Mouse (Mus musculus) small intestine, adult 2 months (tissue): ENCODE measurements at regions not wholly inside any gene's neighbourhood (a gene's known extent, or its start where the extent isn't known, plus 50 kb on each side); places are given as distances from the start of the nearest gene placed in this dataset.

Experiments used
- H3K27ac ChIP-seq: fragments of 200-500 bp; 2 replicates; pipeline ENCODE4 v1.5.1; 2012; ENCODE audit warnings: low read depth, low read length, control low read depth, inconsistent platforms; ENCODE audit not compliant: insufficient read depth
- H3K27me3 ChIP-seq: fragments of 200-500 bp; 2 replicates; pipeline ENCODE4 v1.6.1; 2012; ENCODE audit warnings: mild to moderate bottlenecking, moderate library complexity, low read length, inconsistent platforms; ENCODE audit not compliant: control insufficient read depth, insufficient read depth
- H3K36me3 ChIP-seq: fragments of 200-500 bp; 2 replicates; pipeline ENCODE4 v1.6.1; 2012; ENCODE audit warnings: mild to moderate bottlenecking, low read length, control low read depth, inconsistent platforms; ENCODE audit not compliant: control insufficient read depth, insufficient read depth
- H3K4me1 ChIP-seq: fragments of 200-500 bp; 2 replicates; pipeline ENCODE4 v1.6.1; 2012; ENCODE audit warnings: low read length, inconsistent platforms, mixed read lengths; ENCODE audit not compliant: control insufficient read depth, insufficient read depth, insufficient read length
- H3K4me3 ChIP-seq: fragments of 200-500 bp; 2 replicates; pipeline ENCODE4 v1.5.1; 2012; ENCODE audit warnings: low read depth, mild to moderate bottlenecking, control low read depth, inconsistent platforms, low read length, moderate library complexity
- CTCF ChIP-seq: fragments of 200-500 bp; IDR thresholded peaks from 2 replicates; pipeline ENCODE4 v1.5.1; 2012; ENCODE audit warnings: low read depth, mild to moderate bottlenecking, control low read depth, inconsistent platforms, low read length, moderate library complexity, mixed read lengths; ENCODE audit not compliant: insufficient replicate concordance, insufficient read length; ENCODE audit errors: extremely low read depth
- POLR2A ChIP-seq: fragments of 200-500 bp; IDR thresholded peaks from 2 replicates; pipeline ENCODE4 v1.6.1; 2012; ENCODE audit warnings: low read depth, mild to moderate bottlenecking, control low read depth, inconsistent platforms, low read length, moderate library complexity
- WGBS: fragments of 180-500 bp; shearing (Covaris S2); methylation state at CpG from one replicate; pipeline ENCODE4 v1.1.7; 2018; 5-methylcytosine and 5-hydroxymethylcytosine counted together

DNA sequence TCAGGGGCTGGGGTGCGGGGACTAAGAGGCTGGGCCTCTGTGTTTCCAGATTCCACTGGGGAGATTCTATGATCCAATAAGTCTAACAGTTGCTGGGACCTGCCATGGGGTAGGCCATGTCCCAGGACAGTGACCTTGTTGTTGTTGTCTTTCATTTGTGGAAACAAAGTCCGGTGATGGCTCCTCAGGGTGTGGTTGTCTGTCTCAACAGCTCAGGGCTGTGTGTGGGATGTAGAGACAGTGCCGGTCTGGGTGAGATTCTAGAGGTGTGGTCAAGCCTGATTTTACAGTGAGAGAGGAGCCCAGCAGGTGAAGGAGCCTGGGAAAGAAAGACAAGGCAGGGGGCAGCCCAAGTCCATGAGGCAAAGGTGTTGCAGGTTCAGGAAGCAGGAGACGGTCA lies 111.5 kb upstream of the Sulf2 start:
- Histone ChIP-seq H3K27me3 (no peaks in the 10 kb centered on the region), H3K36me3 (no peaks in the 10 kb centered on the region), H3K4me1 (no peaks in the 10 kb centered on the region), H3K4me3 (no peak overlapping the region), H3K27ac (no peak overlapping the region)
- no peak for TF ChIP-seq CTCF
- no peak for TF ChIP-seq POLR2A
- 82% methylated on average over 4 of the region's 4 CpGs for WGBS

DNA sequence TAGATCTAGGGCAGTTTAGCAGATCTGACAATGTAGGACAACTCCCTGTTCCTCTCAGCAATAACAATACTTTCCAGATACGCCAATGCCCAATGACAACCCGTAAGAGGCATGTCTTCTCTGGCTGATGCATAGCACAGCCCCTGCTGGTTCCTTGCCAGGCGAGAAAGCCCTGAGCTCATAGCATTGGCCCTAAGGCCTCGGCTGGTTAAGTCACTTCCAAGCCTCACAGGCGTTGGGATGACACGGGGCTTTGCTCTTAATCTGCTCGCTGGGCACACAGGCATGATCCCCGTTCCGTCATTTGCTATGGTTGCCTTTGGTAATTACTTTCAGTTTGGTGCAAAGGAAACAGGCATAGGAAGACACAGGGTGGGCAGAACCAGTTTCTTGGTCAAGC lies 111.0 kb upstream of the Sulf2 start:
- no peak overlapping the region for H3K27ac ChIP-seq
- no peak for TF ChIP-seq POLR2A
- TF ChIP-seq CTCF: no peak
- H3K4me3 ChIP-seq: no peak overlapping the region
- H3K36me3 ChIP-seq: no peaks in the 10 kb centered on the region
- WGBS: 86% methylated on average over 9 of the region's 9 CpGs
- H3K27me3 ChIP-seq: no peaks in the 10 kb centered on the region
- no peaks in the 10 kb centered on the region for H3K4me1 ChIP-seq

DNA sequence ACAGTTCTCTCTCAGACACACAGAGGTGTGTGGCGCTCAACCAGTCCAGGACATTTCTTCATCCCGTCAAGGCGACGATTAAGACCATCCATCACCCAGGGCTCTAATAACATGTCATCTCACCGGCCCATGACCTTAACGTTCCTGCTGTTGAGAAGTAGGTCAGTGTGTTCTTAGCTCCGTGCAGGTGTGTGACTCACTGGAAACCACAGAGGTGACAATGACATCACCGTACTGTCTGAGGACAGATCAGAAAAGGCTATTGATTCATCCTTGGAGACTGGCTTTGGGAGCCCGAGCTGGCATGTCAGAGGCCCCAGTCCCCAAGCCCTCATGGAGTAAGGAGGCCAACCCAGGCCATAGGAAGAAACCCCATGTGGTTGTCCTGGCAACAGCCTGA lies 109.3 kb upstream of the Sulf2 start:
- TF ChIP-seq CTCF (no peak), POLR2A (no peak)
- Histone ChIP-seq H3K27me3 (no peaks in the 10 kb centered on the region), H3K27ac (no peak overlapping the region), H3K4me1 (no peaks in the 10 kb centered on the region), H3K4me3 (no peak overlapping the region), H3K36me3 (no peaks in the 10 kb centered on the region)
- WGBS: 62% methylated on average over 9 of the region's 9 CpGs

DNA sequence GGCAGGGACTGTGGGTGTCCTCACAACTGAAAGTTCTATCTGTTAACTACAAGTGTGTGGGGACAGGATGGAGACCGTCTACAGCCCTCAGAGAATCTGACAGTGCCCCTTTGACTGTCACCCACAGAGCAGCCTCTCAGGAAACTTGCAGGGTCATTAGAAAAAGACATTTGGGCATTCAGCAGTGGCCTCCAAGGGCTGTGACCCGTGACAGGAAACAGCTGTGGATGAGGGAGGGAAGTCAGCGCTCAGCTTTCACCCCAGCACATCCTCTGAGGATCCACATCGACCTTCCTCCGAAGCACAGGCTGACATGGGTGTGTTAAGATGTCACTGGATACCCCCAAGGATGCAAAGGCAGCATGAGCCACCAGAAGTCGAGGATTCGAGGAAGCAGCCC lies 106.3 kb upstream of the Sulf2 start:
- H3K27me3 ChIP-seq: no peaks in the 10 kb centered on the region
- WGBS: 54% methylated on average over 7 of the region's 7 CpGs
- no peak for TF ChIP-seq POLR2A
- no peaks in the 10 kb centered on the region for H3K4me1 ChIP-seq
- no peak overlapping the region for H3K4me3 ChIP-seq
- no peaks in the 10 kb centered on the region for H3K36me3 ChIP-seq
- H3K27ac ChIP-seq: no peak overlapping the region

DNA sequence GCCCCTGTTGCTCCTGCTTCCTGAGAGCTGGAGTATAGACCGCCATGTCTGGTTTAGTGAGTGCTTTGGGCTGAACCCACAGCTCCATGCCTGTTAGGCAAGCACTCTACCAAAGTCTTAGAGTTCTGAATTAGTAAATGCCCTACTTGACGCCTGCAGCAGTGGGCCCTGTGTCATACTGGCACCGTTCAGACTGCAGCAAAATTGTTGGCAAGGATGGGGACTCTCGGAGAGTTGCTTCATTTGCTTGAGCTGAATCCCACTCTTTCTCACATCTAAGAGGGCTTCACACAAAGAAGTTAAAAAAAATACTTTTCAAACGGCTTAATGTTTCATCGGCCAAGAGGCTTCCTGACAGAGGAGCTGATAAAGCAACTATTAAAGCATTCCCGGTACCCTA lies 105.6 kb upstream of the Sulf2 start:
- WGBS: 65% methylated on average over 7 of the region's 7 CpGs
- no peak overlapping the region for H3K4me3 ChIP-seq
- no peaks in the 10 kb centered on the region for H3K27me3 ChIP-seq
- H3K36me3 ChIP-seq: no peaks in the 10 kb centered on the region
- H3K4me1 ChIP-seq: no peaks in the 10 kb centered on the region
- TF ChIP-seq CTCF (no peak), POLR2A (no peak)
- no peak overlapping the region for H3K27ac ChIP-seq

DNA sequence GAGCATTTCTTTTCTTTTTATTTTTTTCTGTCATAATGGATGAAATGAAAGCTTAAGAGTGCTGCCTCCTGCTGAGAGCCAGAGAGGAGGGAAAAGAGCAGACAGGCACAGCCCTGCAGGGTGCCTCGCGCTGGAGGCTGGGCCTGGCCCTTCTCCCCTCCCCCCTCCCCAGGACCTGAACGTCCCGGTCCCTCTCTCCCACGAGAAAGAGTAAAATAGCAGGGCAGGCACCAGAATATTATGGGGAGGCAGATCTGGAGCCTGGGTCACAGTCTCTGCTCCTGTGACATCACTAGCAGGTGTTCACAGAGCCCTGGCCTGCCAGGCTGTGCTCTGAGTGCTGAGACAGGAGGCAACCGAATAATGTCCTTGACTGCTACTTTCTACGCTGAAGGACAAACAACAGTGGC lies 103.3 kb upstream of the Sulf2 start:
- Histone ChIP-seq H3K4me3 (no peak overlapping the region), H3K27ac (no peak overlapping the region), H3K36me3 (no peaks in the 10 kb centered on the region), H3K4me1 (no peaks in the 10 kb centered on the region), H3K27me3 (no peaks in the 10 kb centered on the region)
- 32% methylated on average over 7 of the region's 7 CpGs for WGBS
- no peak for TF ChIP-seq CTCF
- TF ChIP-seq POLR2A: no peak

DNA sequence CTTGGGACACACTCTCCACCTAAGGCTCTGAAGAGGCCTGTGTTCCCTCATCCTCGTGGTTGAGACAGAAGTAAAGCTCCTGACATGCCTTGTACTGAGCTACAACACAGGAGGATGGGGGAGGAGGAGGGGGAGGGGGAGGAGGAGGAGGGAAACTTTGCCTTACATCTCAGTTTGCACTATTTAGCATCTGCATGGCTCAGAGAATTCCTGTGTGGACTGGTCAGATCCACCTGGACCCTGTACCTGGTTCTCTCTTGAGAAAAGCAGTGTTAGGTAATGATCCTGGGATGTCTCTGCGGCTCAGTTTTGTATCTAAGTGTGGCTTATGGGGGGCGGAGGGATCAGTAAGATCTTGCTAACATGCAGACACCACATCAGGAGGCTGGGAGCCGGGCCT lies 102.2 kb upstream of the Sulf2 start:
- Histone ChIP-seq H3K4me1 (no peaks in the 10 kb centered on the region), H3K4me3 (no peak overlapping the region), H3K27ac (no peak overlapping the region), H3K36me3 (no peaks in the 10 kb centered on the region), H3K27me3 (no peaks in the 10 kb centered on the region)
- 75% methylated on average over 4 of the region's 4 CpGs for WGBS
- no peak for TF ChIP-seq CTCF
- no peak for TF ChIP-seq POLR2A

DNA sequence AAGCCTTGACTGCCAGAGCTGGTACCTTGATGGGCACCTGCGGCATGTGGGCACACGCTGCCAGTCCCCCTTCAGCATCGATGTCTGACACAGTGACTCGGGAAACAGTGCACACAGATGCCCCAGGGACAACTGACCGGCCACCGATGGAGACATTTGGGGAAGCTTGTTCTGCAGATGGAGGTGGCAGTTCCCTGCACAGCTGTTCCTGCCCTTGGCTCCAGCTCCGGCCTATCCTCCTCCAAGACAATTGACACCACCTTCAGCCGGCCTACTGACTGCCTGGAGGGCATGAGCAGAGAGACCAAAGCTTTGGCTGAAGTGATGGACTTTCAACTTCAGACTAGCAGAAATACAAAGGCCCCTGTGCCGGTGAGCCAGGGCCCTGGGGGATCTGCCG lies 100.7 kb upstream of the Sulf2 start:
- H3K36me3 ChIP-seq: no peaks in the 10 kb centered on the region
- H3K27me3 ChIP-seq: no peaks in the 10 kb centered on the region
- TF ChIP-seq POLR2A (no peak), CTCF (no peak)
- no peaks in the 10 kb centered on the region; the same call in 1 of the 2 replicates for H3K4me1 ChIP-seq
- H3K27ac ChIP-seq: no peak overlapping the region
- no peak overlapping the region for H3K4me3 ChIP-seq
- 94% methylated on average over 10 of the region's 10 CpGs for WGBS
